Mouse (Mus musculus) mesoderm, embryonic 11.5 days (tissue): ENCODE measurements around the gene Farp1.

Source experiments
- DNase-seq: peaks from one replicate; pipeline ENCODE4 v3.0.0-alpha.2; 2012; ENCODE audit warnings: low read depth, low spot score

Farp1 gene

GRCm38 (mm10) chr14:121145698-121146097, 110.7 kb downstream of the Farp1 start:
- no peak for DNase-seq

GRCm38 (mm10) chr14:121146213-121146612, 111.2 kb downstream of the Farp1 start:
- DNase-seq, result no peak

- no peak for DNase-seq
Observed at GRCm38 (mm10) chr14:121147026-121147425, 112.0 kb downstream of the Farp1 start.

GRCm38 (mm10) chr14:121148088-121148785, 113.2 kb downstream of the Farp1 start:
- no peak for DNase-seq

- DNase-seq, result no peak
Observed at GRCm38 (mm10) chr14:121149984-121150383, 115.0 kb downstream of the Farp1 start.

GRCm38 (mm10) chr14:121151837-121152236, 116.8 kb downstream of the Farp1 start:
- no peak for DNase-seq

- no peak for DNase-seq
Observed at GRCm38 (mm10) chr14:121152771-121153170, 117.8 kb downstream of the Farp1 start.

GRCm38 (mm10) chr14:121153260-121153659, 118.3 kb downstream of the Farp1 start:
- DNase-seq, result no peak

GRCm38 (mm10) chr14:121155173-121155572, 120.2 kb downstream of the Farp1 start:
- DNase-seq, result no peak

GRCm38 (mm10) chr14:121158616-121159015, 123.6 kb downstream of the Farp1 start:
- no peak for DNase-seq

GRCm38 (mm10) chr14:121162822-121163221, 127.8 kb downstream of the Farp1 start:
- DNase-seq, result no peak

GRCm38 (mm10) chr14:121164866-121165265, 129.9 kb downstream of the Farp1 start:
- DNase-seq, result no peak

- no peak for DNase-seq
Observed at GRCm38 (mm10) chr14:121165408-121166037, 130.5 kb downstream of the Farp1 start.

GRCm38 (mm10) chr14:121166038-121166436, 131.0 kb downstream of the Farp1 start:
- no peak for DNase-seq

- DNase-seq, result no peak
Observed at GRCm38 (mm10) chr14:121168716-121169115, 133.7 kb downstream of the Farp1 start.

- DNase-seq, result no peak
Observed at GRCm38 (mm10) chr14:121170321-121170720, 135.3 kb downstream of the Farp1 start.

- peak; percentile 35 for DNase-seq
Observed at GRCm38 (mm10) chr14:121172065-121173036, 137.4 kb downstream of the Farp1 start.

- no peak for DNase-seq
Observed at GRCm38 (mm10) chr14:121175385-121175784, 140.4 kb downstream of the Farp1 start.

GRCm38 (mm10) chr14:121175861-121176260, 140.9 kb downstream of the Farp1 start:
- DNase-seq, result no peak

- DNase-seq, result no peak
Observed at GRCm38 (mm10) chr14:121177907-121178306, 142.9 kb downstream of the Farp1 start.

GRCm38 (mm10) chr14:121180611-121181010, 145.6 kb downstream of the Farp1 start:
- DNase-seq, result no peak

GRCm38 (mm10) chr14:121181798-121182197, 146.8 kb downstream of the Farp1 start:
- DNase-seq, result no peak
